Mouse (Mus musculus): ENCODE data around the gene Fgf7. TPM values are rescaled to one million over a fixed set of nuclear protein-coding genes. Genes with fewer than 3 reads are reported as not detected.
A peak's percentile ranks its signal among the peaks of the same experiment; 100 is the strongest.

The Fgf7 gene
- polyA plus RNA-seq, 1 experiment from 2014 or later: 6.3 TPM

- H3K9ac ChIP-seq: no peak overlapping the region
- peaks cover 5% of the 10 kb centered on the region for H3K4me1 ChIP-seq (ENCODE audit: insufficient read depth)
- no peak overlapping the region for H3K4me2 ChIP-seq
- no peaks in the 10 kb centered on the region for H3K9me3 ChIP-seq (ENCODE audit: low read depth, low read length)
- DNase-seq (no peak), ATAC-seq (ENCODE audit: insufficient read depth) (no peak)
- TF ChIP-seq CTCF (IDR thresholded peaks at IDR 0.05; ENCODE audit: low read depth): no peak
- no peaks in the 10 kb centered on the region for H3K36me3 ChIP-seq (ENCODE audit: insufficient read depth)
- no peak overlapping the region for H3K27ac ChIP-seq (ENCODE audit: low read depth)
- WGBS: 81% methylated on average over 2 of the region's 2 CpGs
- no peak overlapping the region for H3K4me3 ChIP-seq (ENCODE audit: low read depth, low read length)
- H3K27me3 ChIP-seq (ENCODE audit: insufficient read depth, low read length): no peaks in the 10 kb centered on the region
These were observed 6.2 kb downstream of the Fgf7 start for GRCm38 (mm10) chr2:126040651-126041050.

GRCm38 (mm10) chr2:126041237-126041636, 6.8 kb downstream of the Fgf7 start:
- DNase-seq (no peak), ATAC-seq (ENCODE audit: insufficient read depth) (no peak)
- no peak overlapping the region for H3K4me3 ChIP-seq (ENCODE audit: low read depth, low read length)
- no peaks in the 10 kb centered on the region for H3K9me3 ChIP-seq (ENCODE audit: low read depth, low read length)
- no peak overlapping the region for H3K27ac ChIP-seq (ENCODE audit: low read depth)
- H3K4me2 ChIP-seq: no peak overlapping the region
- peaks cover 5% of the 10 kb centered on the region; the same call in 1 of the 2 replicates for H3K4me1 ChIP-seq (ENCODE audit: insufficient read depth)
- TF ChIP-seq CTCF (IDR thresholded peaks at IDR 0.05; ENCODE audit: low read depth): no peak
- H3K27me3 ChIP-seq (ENCODE audit: insufficient read depth, low read length): no peaks in the 10 kb centered on the region
- H3K36me3 ChIP-seq (ENCODE audit: insufficient read depth): no peaks in the 10 kb centered on the region
- WGBS: 85% methylated on average over 6 of the region's 6 CpGs
- H3K9ac ChIP-seq: no peak overlapping the region

GRCm38 (mm10) chr2:126042674-126043073, 8.2 kb downstream of the Fgf7 start:
- Histone ChIP-seq H3K4me2 (no peak overlapping the region), H3K4me3 (ENCODE audit: low read depth, low read length) (no peak overlapping the region), H3K36me3 (ENCODE audit: insufficient read depth) (no peaks in the 10 kb centered on the region), H3K27ac (ENCODE audit: low read depth) (no peak overlapping the region), H3K9me3 (ENCODE audit: low read depth, low read length) (no peaks in the 10 kb centered on the region), H3K4me1 (ENCODE audit: insufficient read depth) (no peaks in the 10 kb centered on the region), H3K9ac (no peak overlapping the region), H3K27me3 (ENCODE audit: insufficient read depth, low read length) (no peaks in the 10 kb centered on the region)
- TF ChIP-seq CTCF (IDR thresholded peaks at IDR 0.05; ENCODE audit: low read depth): no peak
- ATAC-seq (ENCODE audit: insufficient read depth) (no peak), DNase-seq (no peak)
- 64% methylated on average over 3 of the region's 3 CpGs for WGBS

- Histone ChIP-seq H3K27me3 (ENCODE audit: insufficient read depth, low read length) (no peaks in the 10 kb centered on the region), H3K9me3 (ENCODE audit: low read depth, low read length) (no peaks in the 10 kb centered on the region), H3K9ac (no peak overlapping the region), H3K36me3 (ENCODE audit: insufficient read depth) (no peaks in the 10 kb centered on the region), H3K27ac (ENCODE audit: low read depth) (no peak overlapping the region), H3K4me2 (no peak overlapping the region), H3K4me3 (ENCODE audit: low read depth, low read length) (no peak overlapping the region), H3K4me1 (ENCODE audit: insufficient read depth) (no peaks in the 10 kb centered on the region)
- TF ChIP-seq CTCF (IDR thresholded peaks at IDR 0.05; ENCODE audit: low read depth): no peak
- ATAC-seq (ENCODE audit: insufficient read depth) (no peak), DNase-seq (no peak)
- WGBS: 78% methylated on average over 5 of the region's 5 CpGs
These were observed 11.2 kb downstream of the Fgf7 start for GRCm38 (mm10) chr2:126045621-126046020.

- DNase-seq: no peak
- Histone ChIP-seq H3K9me3 (ENCODE audit: low read depth, low read length) (no peaks in the 10 kb centered on the region), H3K27ac (ENCODE audit: low read depth) (no peak overlapping the region), H3K4me1 (ENCODE audit: insufficient read depth) (no peaks in the 10 kb centered on the region), H3K36me3 (ENCODE audit: insufficient read depth) (no peaks in the 10 kb centered on the region), H3K4me2 (no peak overlapping the region), H3K4me3 (ENCODE audit: low read depth, low read length) (no peak overlapping the region), H3K27me3 (ENCODE audit: insufficient read depth, low read length) (no peaks in the 10 kb centered on the region), H3K9ac (no peak overlapping the region)
- TF ChIP-seq CTCF (IDR thresholded peaks at IDR 0.05; ENCODE audit: low read depth): no peak
- ATAC-seq (ENCODE audit: insufficient read depth): peak; percentile 62
- 21% methylated on average over 6 of the region's 6 CpGs for WGBS
These were observed 18.5 kb downstream of the Fgf7 start for GRCm38 (mm10) chr2:126052749-126053557.

- H3K36me3 ChIP-seq (ENCODE audit: insufficient read depth): no peaks in the 10 kb centered on the region
- H3K4me2 ChIP-seq: no peak overlapping the region
- H3K27ac ChIP-seq (ENCODE audit: low read depth): no peak overlapping the region
- ATAC-seq (ENCODE audit: insufficient read depth): no peak; the same call in 1 of the 2 replicates
- H3K9me3 ChIP-seq (ENCODE audit: low read depth, low read length): no peaks in the 10 kb centered on the region
- H3K27me3 ChIP-seq (ENCODE audit: insufficient read depth, low read length): no peaks in the 10 kb centered on the region
- no peak for DNase-seq
- H3K4me1 ChIP-seq (ENCODE audit: insufficient read depth): no peaks in the 10 kb centered on the region
- no peak for TF ChIP-seq CTCF (IDR thresholded peaks at IDR 0.05; ENCODE audit: low read depth)
- 42% methylated on average over 5 of the region's 5 CpGs for WGBS
- no peak overlapping the region for H3K4me3 ChIP-seq (ENCODE audit: low read depth, low read length)
- no peak overlapping the region for H3K9ac ChIP-seq
These were observed 19.2 kb downstream of the Fgf7 start for GRCm38 (mm10) chr2:126053657-126054056.

- no peak for TF ChIP-seq CTCF (IDR thresholded peaks at IDR 0.05; ENCODE audit: low read depth)
- peak; percentile 74 for DNase-seq
- H3K4me2 ChIP-seq: no peak overlapping the region
These were observed 26.1 kb downstream of the Fgf7 start for GRCm38 (mm10) chr2:126060595-126060994.

More at GRCm38 (mm10) chr2:126060595-126060994, 26.1 kb downstream of the Fgf7 start:
- Histone ChIP-seq H3K27ac (ENCODE audit: low read depth) (peak overlapping the region; percentile 3), H3K4me3 (ENCODE audit: low read depth, low read length) (no peak overlapping the region), H3K9ac (no peak overlapping the region), H3K27me3 (ENCODE audit: insufficient read depth, low read length) (no peaks in the 10 kb centered on the region), H3K36me3 (ENCODE audit: insufficient read depth) (no peaks in the 10 kb centered on the region), H3K9me3 (ENCODE audit: low read depth, low read length) (no peaks in the 10 kb centered on the region), H3K4me1 (ENCODE audit: insufficient read depth) (peaks cover 3% of the 10 kb centered on the region; the same call in 1 of the 2 replicates)
- 41% methylated on average over 4 of the region's 4 CpGs for WGBS
- ATAC-seq (ENCODE audit: insufficient read depth): peak; percentile 78
